Mouse (Mus musculus): ENCODE measurements around the gene Ube2e2. TPM values are rescaled to one million over a fixed set of nuclear protein-coding genes. Genes with fewer than 3 reads are reported as not detected.

Ube2e2 gene
- total RNA-seq, 2 experiments from 2014 or later = 7.8 to 8.2 TPM

- no peak for ATAC-seq (replicated peaks; ENCODE audit: poor library complexity, severe bottlenecking)
Measured at GRCm38 (mm10) chr14:18530899-18531298, 363.2 kb downstream of the Ube2e2 start.

- no peak for ATAC-seq (replicated peaks; ENCODE audit: poor library complexity, severe bottlenecking)
Measured at GRCm38 (mm10) chr14:18530496-18530895, 363.6 kb downstream of the Ube2e2 start.

Data from granulocyte monocyte progenitor cell, adult 5-6 weeks (primary cell).